Mouse (Mus musculus): ENCODE data around the gene Parva.

DNA sequence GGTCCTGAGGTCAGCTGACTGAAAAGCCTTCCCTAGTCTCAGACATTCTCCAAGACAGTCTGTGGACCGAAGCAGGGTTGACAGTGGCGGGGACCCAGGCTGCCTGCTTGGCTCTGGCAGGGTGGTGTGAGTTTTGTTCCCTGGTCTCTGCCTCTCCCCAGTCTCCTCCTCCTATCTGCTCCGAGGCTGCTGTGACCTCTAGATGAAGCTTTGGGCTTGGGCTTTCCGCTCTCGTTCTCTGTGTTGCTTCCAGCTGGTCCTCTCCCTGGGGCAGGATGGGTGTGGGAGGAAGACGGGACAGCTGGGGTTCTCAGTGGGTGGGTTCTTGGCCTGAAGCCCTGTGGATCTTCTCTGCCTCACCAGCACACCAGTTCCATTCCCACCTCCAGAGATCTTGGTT, 51.8 kb downstream of the Parva start:
- no peak for TF ChIP-seq ZC3H11A (IDR thresholded peaks at IDR 0.05; ENCODE audit: borderline replicate concordance, low read depth, low read length)
- TF ChIP-seq MAFK (IDR thresholded peaks at IDR 0.05; ENCODE audit: insufficient read depth, low read depth, low read length) = no peak
- TF ChIP-seq ZNF384 (IDR thresholded peaks at IDR 0.05; ENCODE audit: low read depth, low read length) = no peak
- no peak for TF ChIP-seq CHD2 (IDR thresholded peaks at IDR 0.05; ENCODE audit: low read depth, low read length)

All from ES-E14 (cell line).